Mouse (Mus musculus) limb, embryonic 11.5 days (tissue): ENCODE results near the gene Mrpl55. TPM values are rescaled to one million over a fixed set of nuclear protein-coding genes. Genes with fewer than 3 reads are reported as not detected.

Experiments used
- ATAC-seq: fragments of 200-750 bp; cut with Nextera tagmentation; 2 replicates; pipeline ENCODE4 v1.8.0; 2017; ENCODE audit warnings: low read depth; ENCODE audit not compliant: insufficient number of reproducible peaks, low FRiP score, low TSS enrichment
- DNase-seq: peaks from one replicate; pipeline ENCODE4 v3.0.0-alpha.2; 2015; ENCODE audit warnings: low spot score
- H3K27ac ChIP-seq: fragments of 300-500 bp; sonication (generic); replicated peaks from 2 replicates; pipeline ENCODE4 v1.5.1; 2014; ENCODE audit warnings: low read depth, mild to moderate bottlenecking, low read length
- H3K27me3 ChIP-seq: fragments of 300-500 bp; sonication (generic); 2 replicates; pipeline ENCODE4 v1.6.1; 2014; ENCODE audit warnings: mild to moderate bottlenecking, low read length, mixed read lengths; ENCODE audit not compliant: control insufficient read depth, insufficient read depth
- H3K36me3 ChIP-seq: fragments of 300-500 bp; sonication (generic); 2 replicates; pipeline ENCODE4 v1.6.1; 2014; ENCODE audit warnings: mild to moderate bottlenecking, low read length, moderate library complexity, mixed read lengths; ENCODE audit not compliant: control insufficient read depth, insufficient read depth
- H3K4me1 ChIP-seq: fragments of 300-500 bp; sonication (generic); 2 replicates; pipeline ENCODE4 v1.6.1; 2014; ENCODE audit warnings: low read length, mixed read lengths; ENCODE audit not compliant: control insufficient read depth, insufficient read depth
- H3K4me2 ChIP-seq: fragments of 300-500 bp; sonication (generic); 2 replicates; pipeline ENCODE4 v1.6.1; 2014; ENCODE audit warnings: low read depth, mild to moderate bottlenecking, moderate library complexity; ENCODE audit not compliant: severe bottlenecking
- H3K4me3 ChIP-seq: fragments of 300-500 bp; sonication (generic); 2 replicates; pipeline ENCODE4 v1.5.1; 2014; ENCODE audit warnings: low read depth, low read length
- H3K9ac ChIP-seq: fragments of 300-500 bp; sonication (generic); 2 replicates; pipeline ENCODE4 v1.6.1; 2014; ENCODE audit warnings: mild to moderate bottlenecking, low read length
- H3K9me3 ChIP-seq: fragments of 300-500 bp; sonication (generic); 2 replicates; pipeline ENCODE4 v1.6.1; 2016; ENCODE audit warnings: low read length; ENCODE audit not compliant: control insufficient read depth
- WGBS: fragments of 180-500 bp; shearing (Covaris S2); extraction: QIAGEN DNeasy Blood & Tissue Kit; methylation state at CpG from one replicate; pipeline ENCODE4 v1.1.7; 2014; 5-methylcytosine and 5-hydroxymethylcytosine counted together
- polyA plus RNA-seq: library from polyadenylated mRNA; unstranded; fragments of >200 nt; fragmentation: Nextera tagmentation; extraction: Ambion mirVana; gene quantifications from 2 replicates; pipeline ENCODE4 v1.2.1, GENCODE M21; 2014

The Mrpl55 gene
- 104 and 106 TPM in 2 replicates for polyA plus RNA-seq

DNA sequence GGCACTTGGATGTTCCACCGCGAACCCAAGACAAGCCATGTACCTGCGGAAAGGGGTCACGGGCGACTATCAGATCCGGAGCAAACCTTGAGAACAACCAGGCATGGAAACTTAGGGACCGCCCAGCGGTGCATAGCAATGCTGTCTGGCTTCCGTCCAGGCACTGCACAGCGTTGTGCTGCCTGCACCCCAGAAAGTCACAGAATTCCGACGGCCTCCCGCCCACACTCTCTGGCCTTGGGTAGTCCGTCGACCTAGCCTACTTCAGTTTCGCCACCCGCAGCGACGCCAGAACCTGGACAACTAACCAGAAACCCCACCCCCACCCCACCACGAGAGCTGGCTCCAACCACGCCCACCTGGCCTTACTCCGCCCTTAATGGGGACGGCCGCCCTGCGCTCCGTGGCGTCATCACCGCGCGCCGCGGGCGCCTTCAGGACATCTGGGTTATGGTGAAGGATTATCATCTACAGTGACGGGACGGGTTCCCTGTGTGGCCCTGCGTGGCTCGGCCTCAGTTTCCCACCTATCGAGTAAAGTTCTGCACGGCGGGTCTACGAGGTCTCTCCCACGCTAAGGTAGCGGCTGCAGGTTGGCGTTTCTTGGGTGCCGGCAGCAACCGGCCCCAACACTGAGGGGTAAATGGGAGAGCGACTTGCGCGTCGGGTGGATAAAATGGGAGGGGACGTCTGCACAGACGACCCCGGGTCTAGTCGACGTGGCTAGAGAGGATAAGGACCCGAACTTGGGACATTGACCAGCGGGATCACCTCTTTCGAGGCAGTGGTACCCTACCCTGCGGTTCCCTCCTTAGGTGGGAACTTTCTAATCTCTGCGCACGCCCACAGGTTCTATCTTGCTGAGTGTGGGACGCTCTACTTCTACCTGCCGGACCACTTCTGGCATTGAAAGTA, at the start of gene Mrpl55:
Gene Mrpl55 (plus strand): TSS at position 406 of the 915 bp plus-strand sequence.
- Histone ChIP-seq H3K9ac (peak within 1 kb of the TSS; percentile 75), H3K9me3 (no peaks in the 10 kb centered on the region), H3K27me3 (no peaks in the 10 kb centered on the region), H3K4me3 (peak within 1 kb of the TSS; percentile 87), H3K4me2 (peak within 1 kb of the TSS; percentile 88), H3K4me1 (peaks cover 12% of the 10 kb centered on the region; the same call in 1 of the 2 replicates), H3K27ac (no peak within 1 kb of the TSS), H3K36me3 (peaks cover 9% of the 10 kb centered on the region)
- DNase-seq = peak; percentile 96
- WGBS = under 1% methylated on average over 63 of the region's 63 CpGs
- ATAC-seq = peak; percentile 91

DNA sequence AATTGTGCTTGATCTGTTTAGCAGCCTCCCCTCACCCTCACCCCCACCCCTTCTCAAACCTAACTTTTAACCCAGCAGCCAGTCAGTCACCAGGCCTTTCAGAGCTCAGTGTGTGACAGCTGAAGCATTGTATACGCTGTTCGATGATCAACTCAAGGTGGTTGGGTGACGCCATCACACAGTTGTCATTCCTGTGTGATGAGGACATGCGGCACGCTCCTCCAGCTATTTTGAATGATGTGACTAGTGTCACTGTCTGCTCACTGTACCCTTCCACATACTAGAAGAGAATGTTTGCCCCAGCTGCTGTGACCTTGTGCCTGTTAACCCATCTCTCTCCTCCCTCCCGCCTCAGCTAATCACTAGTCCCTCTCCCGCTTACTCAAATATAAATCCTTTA, 48.1 kb upstream of the Mrpl55 start:
- H3K9ac ChIP-seq = no peak overlapping the region
- H3K36me3 ChIP-seq = no peaks in the 10 kb centered on the region; the same call in 1 of the 2 replicates
- H3K4me3 ChIP-seq = no peak overlapping the region
- ATAC-seq (no peak), DNase-seq (no peak)
- H3K4me1 ChIP-seq = no peaks in the 10 kb centered on the region
- no peaks in the 10 kb centered on the region for H3K9me3 ChIP-seq
- 92% methylated on average over 7 of the region's 7 CpGs for WGBS
- H3K27ac ChIP-seq = no peak overlapping the region
- no peaks in the 10 kb centered on the region for H3K27me3 ChIP-seq
- H3K4me2 ChIP-seq = no peak overlapping the region

GRCm38 (mm10) chr11:59155900-59156299, 46.4 kb upstream of the Mrpl55 start:
- no peaks in the 10 kb centered on the region; the same call in 1 of the 2 replicates for H3K36me3 ChIP-seq
- no peak for DNase-seq
- H3K9ac ChIP-seq = no peak overlapping the region
- no peak; the same call in 1 of the 2 replicates for ATAC-seq
- no peak overlapping the region for H3K4me3 ChIP-seq
- no peak overlapping the region for H3K4me2 ChIP-seq
- no peaks in the 10 kb centered on the region for H3K27me3 ChIP-seq
- WGBS = 93% methylated on average over 5 of the region's 5 CpGs
- H3K4me1 ChIP-seq = no peaks in the 10 kb centered on the region
- H3K27ac ChIP-seq = no peak overlapping the region
- no peaks in the 10 kb centered on the region for H3K9me3 ChIP-seq

- ATAC-seq = no peak
- H3K4me3 ChIP-seq = no peak overlapping the region
- H3K27me3 ChIP-seq = no peaks in the 10 kb centered on the region
- H3K9me3 ChIP-seq = no peaks in the 10 kb centered on the region
- no peaks in the 10 kb centered on the region; the same call in 1 of the 2 replicates for H3K36me3 ChIP-seq
- no peak for DNase-seq
- no peaks in the 10 kb centered on the region for H3K4me1 ChIP-seq
- no peak overlapping the region for H3K27ac ChIP-seq
- 89% methylated on average over 13 of the region's 13 CpGs for WGBS
- no peak overlapping the region for H3K9ac ChIP-seq
- no peak overlapping the region for H3K4me2 ChIP-seq
Observed at GRCm38 (mm10) chr11:59159099-59159498, 43.2 kb upstream of the Mrpl55 start.

GRCm38 (mm10) chr11:59159558-59159957, 42.7 kb upstream of the Mrpl55 start:
- H3K27me3 ChIP-seq = no peaks in the 10 kb centered on the region
- no peaks in the 10 kb centered on the region for H3K9me3 ChIP-seq
- DNase-seq (no peak), ATAC-seq (no peak)
- 91% methylated on average over 4 of the region's 4 CpGs for WGBS
- H3K36me3 ChIP-seq = no peaks in the 10 kb centered on the region; the same call in 1 of the 2 replicates
- H3K4me2 ChIP-seq = no peak overlapping the region
- no peak overlapping the region for H3K9ac ChIP-seq
- no peak overlapping the region for H3K4me3 ChIP-seq
- no peak overlapping the region for H3K27ac ChIP-seq
- no peaks in the 10 kb centered on the region for H3K4me1 ChIP-seq

- 80% methylated on average over 5 of the region's 5 CpGs for WGBS
Observed at GRCm38 (mm10) chr11:59161398-59161797, 40.9 kb upstream of the Mrpl55 start.

GRCm38 (mm10) chr11:59162443-59163254, 39.6 kb upstream of the Mrpl55 start:
- H3K36me3 ChIP-seq = no peaks in the 10 kb centered on the region; the same call in 1 of the 2 replicates
- no peak overlapping the region for H3K9ac ChIP-seq
- no peaks in the 10 kb centered on the region for H3K9me3 ChIP-seq
- H3K27ac ChIP-seq = no peak overlapping the region
- no peak for DNase-seq
- WGBS = 60% methylated on average over 9 of the region's 9 CpGs
- no peaks in the 10 kb centered on the region for H3K4me1 ChIP-seq
- H3K4me3 ChIP-seq = peak overlapping the region; percentile 79
- H3K4me2 ChIP-seq = peak overlapping the region; percentile 47
- H3K27me3 ChIP-seq = no peaks in the 10 kb centered on the region
- peak; percentile 32; the same call in 1 of the 2 replicates for ATAC-seq

More at GRCm38 (mm10) chr11:59161398-59161797, 40.9 kb upstream of the Mrpl55 start:
- no peak for DNase-seq
- Histone ChIP-seq H3K36me3 (no peaks in the 10 kb centered on the region; the same call in 1 of the 2 replicates), H3K4me2 (no peak overlapping the region), H3K4me3 (no peak overlapping the region), H3K9me3 (no peaks in the 10 kb centered on the region), H3K27ac (no peak overlapping the region), H3K9ac (no peak overlapping the region), H3K4me1 (no peaks in the 10 kb centered on the region), H3K27me3 (no peaks in the 10 kb centered on the region)
- no peak for ATAC-seq
